Mouse (Mus musculus) heart, adult 2 months (tissue): ENCODE measurements around the gene Mal. TPM values are rescaled to one million over a fixed set of nuclear protein-coding genes. Genes with fewer than 3 reads are reported as not detected.
A peak's percentile ranks its signal among the peaks of the same experiment; 100 is the strongest.

ENCODE experiments used
- DNase-seq, 2 experiments: peaks; one replicate each; pipeline ENCODE4 v3.0.0; 2021
- H3K27ac ChIP-seq: fragments of 200-600 bp; 2 replicates; pipeline ENCODE4 v1.8.1; 2022
- H3K27me3 ChIP-seq: fragments of 200-500 bp; 2 replicates; pipeline ENCODE4 v1.6.1; 2012; ENCODE audit warnings: mild to moderate bottlenecking, low read length, inconsistent platforms, mixed read lengths; ENCODE audit not compliant: control insufficient read depth, insufficient read depth
- H3K36me3 ChIP-seq: fragments of 200-500 bp; 2 replicates; pipeline ENCODE4 v1.6.1; 2012; ENCODE audit warnings: low read length, inconsistent platforms; ENCODE audit not compliant: control insufficient read depth, insufficient read depth
- H3K4me1 ChIP-seq: fragments of 200-500 bp; 2 replicates; pipeline ENCODE4 v1.6.1; 2011; ENCODE audit warnings: low read length; ENCODE audit not compliant: control insufficient read depth, insufficient read depth
- H3K4me3 ChIP-seq: fragments of 200-600 bp; 2 replicates; pipeline ENCODE4 v1.8.1; 2022
- H3K79me2 ChIP-seq: fragments of 200-500 bp; replicated peaks from 2 replicates; pipeline ENCODE4 v1.6.1; 2012; ENCODE audit warnings: mild to moderate bottlenecking, inconsistent platforms, low read length, moderate library complexity, mixed read lengths; ENCODE audit not compliant: control insufficient read depth, insufficient read depth
- H3K9ac ChIP-seq: fragments of 200-500 bp; 2 replicates; pipeline ENCODE4 v1.6.1; 2012; ENCODE audit warnings: low read depth, mild to moderate bottlenecking, control low read depth, inconsistent platforms, low read length, mixed read lengths
- CTCF ChIP-seq: fragments of 200-600 bp; IDR thresholded peaks from 2 replicates; pipeline ENCODE4 v1.8.1; 2022; ENCODE audit warnings: antibody characterized with exemption, mild to moderate bottlenecking, moderate library complexity
- EP300 ChIP-seq: fragments of 200-500 bp; IDR thresholded peaks from 2 replicates; pipeline ENCODE4 v1.6.1; 2011; ENCODE audit warnings: low read depth, low read length, control low read depth; ENCODE audit not compliant: insufficient read depth
- POLR2A ChIP-seq: fragments of 200-500 bp; IDR thresholded peaks from 2 replicates; pipeline ENCODE4 v1.6.1; 2011; ENCODE audit warnings: mild to moderate bottlenecking, low read depth, low read length, control low read depth; ENCODE audit not compliant: insufficient read depth
- WGBS: fragments of 180-500 bp; shearing (Covaris S2); methylation state at CpG from one replicate; pipeline ENCODE4 v1.1.7; 2018; 5-methylcytosine and 5-hydroxymethylcytosine counted together
- intact Hi-C: fragments of 180-260 bp; cut with DNase I; formaldehyde crosslinking; loops from one replicate; pipeline ENCODE4 v1.15.1; 2025
- polyA plus RNA-seq: library from polyadenylated mRNA; depleted of rRNA; stranded (reverse); fragments of >200 nt; gene quantifications from 2 replicates; pipeline ENCODE4 v1.2.3, GENCODE M21; 2012; rRNA removed
- total RNA-seq, 2 experiments: library from RNA; stranded (reverse); gene quantifications; 2 replicates each; pipeline ENCODE4 v1.2.3; 2021

The Mal gene
- total and polyA plus RNA-seq, 3 experiments, result 6.2 to 11.0 (median 9.4) TPM

DNA sequence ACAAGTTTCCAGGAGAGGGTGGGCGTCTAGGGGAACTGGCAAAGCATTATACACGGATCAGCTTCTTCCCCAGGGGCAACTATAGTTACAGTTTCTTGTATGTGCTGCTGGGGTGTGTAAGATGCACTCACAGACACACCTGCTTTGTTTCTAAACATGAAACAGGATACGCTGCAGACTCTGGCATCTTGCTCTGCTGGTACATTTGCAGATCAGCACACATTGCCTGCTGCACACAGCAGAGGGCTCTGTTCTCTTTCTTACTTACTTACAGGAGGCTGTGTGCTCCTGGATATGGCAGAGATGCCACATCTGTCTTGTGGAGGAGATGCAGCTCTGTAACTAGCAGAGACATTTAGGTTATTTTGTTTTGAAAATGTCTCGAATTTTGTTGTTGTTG lies 65.7 kb downstream of the Mal start:
- Histone ChIP-seq H3K36me3 (no peaks in the 10 kb centered on the region), H3K9ac (no peak overlapping the region), H3K27ac (peak overlapping the region; percentile 40; the same call in 1 of the 2 replicates), H3K4me3 (peak overlapping the region; percentile 30; the same call in 1 of the 2 replicates), H3K79me2 (no peaks in the 10 kb centered on the region), H3K27me3 (no peaks in the 10 kb centered on the region), H3K4me1 (peaks cover 5% of the 10 kb centered on the region)
- no peak for TF ChIP-seq EP300
- TF ChIP-seq POLR2A, result no peak
- TF ChIP-seq CTCF, result peak; percentile 59
- 48% methylated on average over 4 of the region's 4 CpGs for WGBS
- intact Hi-C loops, result no loop called here
- DNase-seq, result no peak

DNA sequence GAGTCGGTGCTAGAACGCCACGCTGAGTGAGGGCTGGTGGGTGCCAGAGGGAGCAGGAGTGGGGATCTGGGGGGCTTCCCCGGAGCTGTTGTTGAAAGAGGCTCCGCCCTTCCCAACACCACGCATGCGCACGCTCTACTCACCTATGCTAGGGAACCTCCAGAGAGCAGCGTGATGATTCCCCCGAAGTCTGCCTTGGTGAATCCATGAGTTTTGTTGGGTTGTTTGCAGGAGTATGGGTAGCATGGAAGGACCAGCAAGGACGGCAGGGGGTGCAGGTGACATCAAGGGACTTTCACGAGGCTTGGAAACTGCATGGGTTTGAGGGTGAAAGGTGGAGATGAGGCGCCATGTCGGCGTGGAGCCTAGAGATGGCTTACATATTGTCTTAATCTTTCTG lies 66.3 kb downstream of the Mal start:
- TF ChIP-seq CTCF, result no peak
- TF ChIP-seq POLR2A, result no peak
- no peak for TF ChIP-seq EP300
- no peak for DNase-seq
- Histone ChIP-seq H3K4me1 (peaks cover 5% of the 10 kb centered on the region), H3K27ac (peak overlapping the region; percentile 40), H3K9ac (no peak overlapping the region), H3K27me3 (no peaks in the 10 kb centered on the region), H3K4me3 (peak overlapping the region; percentile 30; the same call in 1 of the 2 replicates), H3K36me3 (no peaks in the 10 kb centered on the region), H3K79me2 (no peaks in the 10 kb centered on the region)
- WGBS, result 53% methylated on average over 15 of the region's 15 CpGs
- intact Hi-C loops, result no loop called here

DNA sequence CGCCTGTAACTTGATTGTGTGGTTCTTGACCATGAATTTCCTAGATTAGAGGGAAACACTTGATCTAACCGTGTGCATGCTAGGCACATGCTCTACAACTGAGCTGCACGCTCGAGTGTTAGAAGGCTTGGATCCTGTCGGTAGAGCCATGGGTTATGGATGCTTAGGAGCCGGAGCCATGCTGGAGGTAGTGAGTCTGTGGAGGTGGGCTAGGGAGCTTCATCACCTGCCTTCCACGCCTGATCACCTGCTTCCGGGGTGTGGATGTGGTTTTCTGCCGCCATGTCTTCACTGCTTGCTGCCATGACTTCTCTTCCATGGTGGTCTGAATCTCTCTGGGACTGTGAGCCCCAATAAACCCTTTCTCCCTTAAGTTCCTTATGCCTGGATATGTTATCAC lies 67.6 kb downstream of the Mal start:
- intact Hi-C loops, result loop anchor here (5.0 to 10.0 kb wide), 2 partner anchors 334 to 1098 kb away; partner anchors contain the start of gene Anapc1
- H3K4me3 ChIP-seq, result no peak overlapping the region

GRCm38 (mm10) chr2:127587514-127587844 lies 69.0 kb downstream of the Mal start:
- Histone ChIP-seq H3K36me3 (no peaks in the 10 kb centered on the region), H3K4me3 (peak overlapping the region; percentile 97), H3K27ac (peak overlapping the region; percentile 100), H3K4me1 (peaks cover 8% of the 10 kb centered on the region), H3K27me3 (no peaks in the 10 kb centered on the region), H3K9ac (peak overlapping the region; percentile 88), H3K79me2 (no peaks in the 10 kb centered on the region)
- TF ChIP-seq POLR2A (no peak), CTCF (no peak), EP300 (no peak)
- DNase-seq, result no peak
- intact Hi-C loops, result loop anchor here (5.0 to 10.0 kb wide), 2 partner anchors 333 to 1100 kb away; partner anchors contain the start of gene Anapc1
- under 1% methylated on average over 22 of the region's 22 CpGs for WGBS

More for the DNA sequence above, 67.6 kb downstream of the Mal start:
- Histone ChIP-seq H3K79me2 (no peaks in the 10 kb centered on the region), H3K27me3 (no peaks in the 10 kb centered on the region), H3K27ac (no peak overlapping the region), H3K4me1 (peaks cover 8% of the 10 kb centered on the region), H3K36me3 (no peaks in the 10 kb centered on the region), H3K9ac (no peak overlapping the region)
- TF ChIP-seq CTCF (no peak), POLR2A (no peak), EP300 (no peak)
- WGBS, result 91% methylated on average over 9 of the region's 9 CpGs
- no peak for DNase-seq

GRCm38 (mm10) chr2:127586694-127587513 lies 69.6 kb downstream of the Mal start, which contains the start of the genes Zfp661 and Mrps5:
TSS of gene Zfp661 (minus strand) at chr2:127587094.
TSS of gene Mrps5 (plus strand) at chr2:127587222.
- Histone ChIP-seq H3K36me3 (no peaks in the 10 kb centered on the region), H3K4me1 (peaks cover 8% of the 10 kb centered on the region), H3K9ac (peak within 1 kb of the TSS; percentile 88), H3K27me3 (no peaks in the 10 kb centered on the region), H3K79me2 (no peaks in the 10 kb centered on the region), H3K27ac (peak within 1 kb of the TSS; percentile 100), H3K4me3 (peak within 1 kb of the TSS; percentile 97)
- DNase-seq, result peak; percentile 85 to 91
- peak; percentile 81 for TF ChIP-seq EP300
- TF ChIP-seq CTCF, result peak; percentile 29
- peak; percentile 68; the same call in 1 of the 2 replicates for TF ChIP-seq POLR2A
- 5% methylated on average over 39 of the region's 39 CpGs for WGBS
- intact Hi-C loops, result loop anchor here (5.0 to 10.0 kb wide), 2 partner anchors 332 to 1100 kb away; partner anchors contain the start of gene Anapc1

DNA sequence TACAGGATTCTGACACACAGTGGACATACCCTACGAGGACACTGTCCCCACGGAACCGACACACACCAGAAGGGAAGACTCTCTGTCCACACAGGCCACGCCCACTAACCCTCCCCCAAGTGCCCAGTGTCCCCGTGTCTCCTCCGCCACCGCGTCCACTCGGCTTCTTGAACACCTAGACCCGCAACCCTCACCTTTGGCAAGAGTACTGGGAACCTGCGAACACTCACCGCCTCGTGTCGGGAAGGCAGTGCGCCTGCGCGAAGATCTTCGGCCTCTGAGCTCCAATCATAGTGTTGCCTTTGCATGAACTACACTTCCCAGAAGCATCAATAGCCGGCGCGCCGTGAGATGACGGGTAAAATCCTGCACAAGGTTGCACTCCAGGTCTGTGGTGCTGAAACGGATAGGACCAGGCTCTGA lies 72.0 kb downstream of the Mal start:
- H3K4me1 ChIP-seq, result peaks cover 8% of the 10 kb centered on the region
- intact Hi-C loops, result loop anchor here (10.0 kb wide), 1 partner anchor 330 kb away; no protein-coding TSS in a partner anchor
- H3K9ac ChIP-seq, result peak overlapping the region; percentile 82
- H3K79me2 ChIP-seq, result no peaks in the 10 kb centered on the region
- peak; percentile 89 for TF ChIP-seq POLR2A
- no peak for TF ChIP-seq EP300
- peak; percentile 35 for TF ChIP-seq CTCF
- H3K36me3 ChIP-seq, result no peaks in the 10 kb centered on the region
- under 1% methylated on average over 24 of the region's 24 CpGs for WGBS
- DNase-seq, result peak; percentile 90 to 94
- peak overlapping the region; percentile 56 for H3K4me3 ChIP-seq
- H3K27ac ChIP-seq, result peak overlapping the region; percentile 60
- H3K27me3 ChIP-seq, result no peaks in the 10 kb centered on the region

Other genes with a start within 250 kb of the Mal start
- not detected for gene Gpat2, start 231.5 kb downstream of the Mal start, total RNA-seq
- 0.06 and 0.08 TPM in 2 replicates for gene Gpat2, start 231.5 kb downstream of the Mal start, polyA plus RNA-seq
- 10 to 100 TPM; 42.5 to 44.5 TPM for gene Fahd2a, start 212.1 kb downstream of the Mal start, total RNA-seq
- gene Fahd2a, start 212.1 kb downstream of the Mal start, polyA plus RNA-seq, result 34.5 and 40.3 TPM in 2 replicates
- 1 to 10 TPM; 1.1 to 1.3 TPM for gene Kcnip3, start 134.6 kb downstream of the Mal start, total RNA-seq
- 1.2 and 1.3 TPM in 2 replicates for gene Kcnip3, start 134.6 kb downstream of the Mal start, polyA plus RNA-seq
- not detected for gene Prom2, start 115.2 kb downstream of the Mal start, total RNA-seq
- 0.06 and 0.14 TPM in 2 replicates for gene Prom2, start 115.2 kb downstream of the Mal start, polyA plus RNA-seq
- gene Zfp661, start 69.6 kb downstream of the Mal start, total RNA-seq, result 1 to 10 TPM; 1.7 to 2.0 TPM
- gene Zfp661, start 69.6 kb downstream of the Mal start, polyA plus RNA-seq, result 1.5 and 2.4 TPM in 2 replicates
- 10 to 100 TPM; 80.3 to 89.7 TPM for gene Mrps5, start 69.5 kb downstream of the Mal start, total RNA-seq
- gene Mrps5, start 69.5 kb downstream of the Mal start, polyA plus RNA-seq, result 58.2 and 68.4 TPM in 2 replicates
- gene Mall, start 73.2 kb upstream of the Mal start, total RNA-seq, result 1 to 10 TPM; 5.9 to 7.1 TPM
- gene Mall, start 73.2 kb upstream of the Mal start, polyA plus RNA-seq, result 11.4 and 13.5 TPM in 2 replicates
- gene Nphp1, start 132.2 kb upstream of the Mal start, total RNA-seq, result 1 to 10 TPM; 7.7 to 9.1 TPM
- 7.0 and 13.3 TPM in 2 replicates for gene Nphp1, start 132.2 kb upstream of the Mal start, polyA plus RNA-seq
- 10 to 100 TPM; 49.6 to 56.7 TPM for gene Mtln, start 135.8 kb upstream of the Mal start, total RNA-seq
- 54.0 and 56.1 TPM in 2 replicates for gene Mtln, start 135.8 kb upstream of the Mal start, polyA plus RNA-seq
- gene Bub1, start 175.2 kb upstream of the Mal start, total RNA-seq, result under 1 TPM in 1 of 2 experiments, not detected in 1; 0.29 TPM
- gene Bub1, start 175.2 kb upstream of the Mal start, polyA plus RNA-seq, result 0.21 and 0.32 TPM in 2 replicates
- gene Acoxl, start 182.2 kb upstream of the Mal start, total RNA-seq, result not detected
- gene Acoxl, start 182.2 kb upstream of the Mal start, polyA plus RNA-seq, result 0.14 TPM in 1 of 2 replicates, not detected in the other